Mouse (Mus musculus): ENCODE data around the gene Gpr85. TPM values are rescaled to one million over a fixed set of nuclear protein-coding genes. Genes with fewer than 3 reads are reported as not detected.

Gene Gpr85
- under 1 TPM in 1 of 2 experiments, not detected in 1; 0.72 TPM for polyA plus RNA-seq (2017; shearing (Covaris generic))

GRCm38 (mm10) chr6:13839345-13840054 is at the start of gene Gpr85:
TSS of gene Gpr85 (minus strand) at chr6:13839942.

GRCm38 (mm10) chr6:13870919-13871624 is 31.3 kb upstream of the Gpr85 start, which contains the start of gene 2610001J05Rik:
TSS of gene 2610001J05Rik (minus strand) at chr6:13871518.

Other genes starting within 250 kb of the Gpr85 start
- 10 to 100 TPM; 51.8 to 52.6 TPM for gene Tmem168, start 231.8 kb downstream of the Gpr85 start, polyA plus RNA-seq (2017; shearing (Covaris generic))
- 10 to 100 TPM; 26.0 to 27.0 TPM for gene Bmt2, start 162.0 kb downstream of the Gpr85 start, polyA plus RNA-seq (2017; shearing (Covaris generic))
- 100 to 1,000 TPM in 1 of 2 experiments, 10 to 100 TPM in 1; 90.5 to 101 TPM for gene 2610001J05Rik, start 31.6 kb upstream of the Gpr85 start, polyA plus RNA-seq (2017; shearing (Covaris generic))

Data from activated CD4-positive, CD25-positive, alpha-beta regulatory T cell (primary cell).